Mouse (Mus musculus) CD4-positive, CD25-positive, alpha-beta regulatory T cell, adult 4 months (primary cell): ENCODE measurements around the gene Otulinl. TPM values are rescaled to one million over a fixed set of nuclear protein-coding genes. Genes with fewer than 3 reads are reported as not detected.

Experiments used
- ATAC-seq: one replicate; pipeline ENCODE4 v1.8.0; 2017
- polyA plus RNA-seq, 2 experiments: library from polyadenylated mRNA; unstranded; fragments of 100-300 nt; shearing (Covaris generic); gene quantifications; one replicate each; pipeline ENCODE4 v1.2.1; 2017

Otulinl gene
- polyA plus RNA-seq, 2 experiments from 2014 or later, result 216 to 235 TPM

- no peak for ATAC-seq
Measured at GRCm38 (mm10) chr15:27678511-27678910, 2.9 kb downstream of the Otulinl start.

GRCm38 (mm10) chr15:27677801-27678200 is 3.6 kb downstream of the Otulinl start:
- no peak for ATAC-seq

- no peak for ATAC-seq
Measured at GRCm38 (mm10) chr15:27676211-27676610, 5.2 kb downstream of the Otulinl start.

GRCm38 (mm10) chr15:27675122-27675521 is 6.3 kb downstream of the Otulinl start:
- ATAC-seq, result no peak

GRCm38 (mm10) chr15:27674041-27674440 is 7.3 kb downstream of the Otulinl start:
- no peak for ATAC-seq

GRCm38 (mm10) chr15:27673151-27673550 is 8.2 kb downstream of the Otulinl start:
- ATAC-seq, result no peak

- no peak for ATAC-seq
Measured at GRCm38 (mm10) chr15:27672259-27672658, 9.1 kb downstream of the Otulinl start.

GRCm38 (mm10) chr15:27671612-27672245 is 9.7 kb downstream of the Otulinl start:
- ATAC-seq, result peak; percentile 6

- ATAC-seq, result peak; percentile 59
Measured at GRCm38 (mm10) chr15:27670708-27671107, 10.7 kb downstream of the Otulinl start.

GRCm38 (mm10) chr15:27669931-27670411 is 11.4 kb downstream of the Otulinl start:
- peak; percentile 29 for ATAC-seq

- ATAC-seq, result no peak
Measured at GRCm38 (mm10) chr15:27669276-27669675, 12.1 kb downstream of the Otulinl start.

- ATAC-seq, result peak; percentile 6
Measured at GRCm38 (mm10) chr15:27668557-27668956, 12.8 kb downstream of the Otulinl start.

- peak; percentile 56 for ATAC-seq
Measured at GRCm38 (mm10) chr15:27668001-27668461, 13.3 kb downstream of the Otulinl start.

GRCm38 (mm10) chr15:27666911-27667539 is 14.4 kb downstream of the Otulinl start:
- no peak for ATAC-seq

- ATAC-seq, result no peak
Measured at GRCm38 (mm10) chr15:27665392-27665911, 15.9 kb downstream of the Otulinl start.

GRCm38 (mm10) chr15:27664126-27664525 is 17.3 kb downstream of the Otulinl start:
- no peak for ATAC-seq

- ATAC-seq, result no peak
Measured at GRCm38 (mm10) chr15:27662699-27663098, 18.7 kb downstream of the Otulinl start.

GRCm38 (mm10) chr15:27661696-27662095 is 19.7 kb downstream of the Otulinl start:
- ATAC-seq, result no peak

GRCm38 (mm10) chr15:27659592-27660244 is 21.7 kb downstream of the Otulinl start:
- peak; percentile 88 for ATAC-seq

GRCm38 (mm10) chr15:27659143-27659542 is 22.2 kb downstream of the Otulinl start:
- no peak for ATAC-seq

GRCm38 (mm10) chr15:27658356-27658755 is 23.0 kb downstream of the Otulinl start:
- no peak for ATAC-seq

- ATAC-seq, result no peak
Measured at GRCm38 (mm10) chr15:27657866-27658265, 23.5 kb downstream of the Otulinl start.

- ATAC-seq, result no peak
Measured at GRCm38 (mm10) chr15:27656626-27657025, 24.8 kb downstream of the Otulinl start.
